Comparison of ENCODE assay signal across 27 mouse cellular contexts in the genomic region with DNA sequence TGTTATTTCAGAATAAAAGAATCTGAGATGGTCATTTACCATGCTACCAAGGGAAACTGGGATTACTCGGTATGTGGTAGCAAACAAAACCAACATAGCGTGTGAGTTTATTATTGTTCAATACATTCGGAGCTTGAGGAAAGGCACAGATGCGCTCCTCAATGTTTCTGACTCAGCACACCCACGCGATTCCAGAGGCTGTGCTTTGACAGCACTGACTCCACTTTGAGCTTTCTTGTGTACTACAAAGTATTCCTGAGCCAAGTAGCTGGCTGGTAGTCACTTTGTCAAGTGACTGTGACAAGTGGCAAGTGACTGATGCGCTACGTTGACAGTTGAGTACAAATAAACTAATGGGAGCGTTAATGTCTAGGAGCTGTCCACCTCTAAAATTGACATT.
DNase-seq lines count a peak whose midpoint lies in the region; ATAC-seq lines count a peak whose summit lies in the region.
"Had no signal": no experiment of that assay in that cellular context is flagged by ENCODE, and none has a peak within 500 bp of the region (broad histone marks: within the 10 kb centered on the region; RNA-seq: fewer than 3 reads in every experiment).

No protein-coding gene starts in this region.

- ATAC-seq in frontal cortex, adult (ENCODE audit: low TSS enrichment), result peak; percentile 98
- no peak for ATAC-seq in midbrain, embryonic 14.5 days (ENCODE audit: low FRiP score, low TSS enrichment)
- ATAC-seq: CD4-positive, CD25-positive, alpha-beta regulatory T cell, adult 4 months; forebrain, postnatal 0 days; intestine, embryonic 15.5 days; liver, postnatal 0 days; midbrain, embryonic 16.5 days; Patski had no signal

- H3K9ac ChIP-seq in midbrain, embryonic 14.5 days (replicated peaks; ENCODE audit: low read length), result no peak overlapping the region
- H3K9ac ChIP-seq: forebrain, postnatal 0 days; hindbrain, embryonic 15.5 days; intestine, embryonic 15.5 days; liver, postnatal 0 days had no signal

- H3K4me3 ChIP-seq in midbrain, embryonic 14.5 days (replicated peaks; ENCODE audit: low read depth, low read length), result no peak overlapping the region
- H3K4me3 ChIP-seq: forebrain, embryonic 10.5 days; hindbrain, embryonic 15.5 days; intestine, embryonic 15.5 days; limb, embryonic 10.5 days; megakaryocyte, embryonic 14.5 days had no signal

- WGBS in midbrain, embryonic 14.5 days, result 84% methylated on average over 9 of the region's 9 CpGs

- no peaks in the 10 kb centered on the region for H3K9me3 ChIP-seq in midbrain, embryonic 14.5 days (ENCODE audit: control insufficient read depth, low read length)
- H3K9me3 ChIP-seq: hindbrain, embryonic 15.5 days; intestine, embryonic 15.5 days; limb, embryonic 10.5 days had no signal

- intact Hi-C loops in gastrocnemius, postnatal 36 days (cut with DNase I), result no loop called here

- no peak overlapping the region for H3K27ac ChIP-seq in midbrain, embryonic 14.5 days (replicated peaks; ENCODE audit: low read depth, low read length)
- H3K27ac ChIP-seq: forebrain, embryonic 10.5 days; hindbrain, embryonic 15.5 days; intestine, embryonic 15.5 days; limb, embryonic 10.5 days had no signal

- no peak for DNase-seq in frontal cortex, postnatal 10 days (ENCODE audit: low spot score in 2 of 2)
- peak; percentile 84 for DNase-seq in right cerebral cortex, adult 18-20 months
- DNase-seq in right cerebral cortex, postnatal 4 days, result no peak
- DNase-seq in right cerebral cortex, postnatal 10 days (ENCODE audit: low spot score in 2 of 2), result peak; percentile 57 to 74
- DNase-seq in gastrocnemius, postnatal 36 days, result no peak
- no peak for DNase-seq in midbrain, embryonic 14.5 days
- DNase-seq in retina, embryonic 14.5 days (ENCODE audit: low spot score), result no peak
- DNase-seq: adrenal gland, postnatal 14 days; cerebellum, adult 11-12 months; cerebellum, postnatal 36 days; forebrain, postnatal 0 days; gastrocnemius, postnatal 10 days; heart, adult 18-20 months; heart, postnatal 36 days; kidney, adult 9 months; kidney, postnatal 25 days; liver, postnatal 0 days; lung, postnatal 14 days had no signal

- H3K4me2 ChIP-seq in midbrain, embryonic 14.5 days (ENCODE audit: low read length), result no peak overlapping the region
- H3K4me2 ChIP-seq: hindbrain, embryonic 15.5 days; intestine, embryonic 15.5 days had no signal

- no peaks in the 10 kb centered on the region for H3K27me3 ChIP-seq in midbrain, embryonic 14.5 days (ENCODE audit: control insufficient read depth, insufficient read depth, low read length)
- H3K27me3 ChIP-seq: hindbrain, embryonic 15.5 days; intestine, embryonic 15.5 days; Patski had no signal

- H3K4me1 ChIP-seq in midbrain, embryonic 14.5 days (ENCODE audit: control insufficient read depth, insufficient read depth, low read length), result no peaks in the 10 kb centered on the region
- H3K4me1 ChIP-seq: hindbrain, embryonic 15.5 days; intestine, embryonic 15.5 days; megakaryocyte, embryonic 14.5 days had no signal

- no peaks in the 10 kb centered on the region for H3K36me3 ChIP-seq in midbrain, embryonic 14.5 days (ENCODE audit: control insufficient read depth, insufficient read depth, low read length)
- H3K36me3 ChIP-seq: forebrain, embryonic 10.5 days; hindbrain, embryonic 15.5 days; intestine, embryonic 15.5 days; limb, embryonic 10.5 days had no signal

Comparison
In these comparisons a context has a peak if more than half of its experiments do, and no peak if none do; other contexts are left out.
1. DNase-seq: peak in right cerebral cortex, adult 18-20 months (single experiment) and right cerebral cortex, postnatal 10 days (2 of 2); none in frontal cortex, postnatal 10 days (0 of 2), right cerebral cortex, postnatal 4 days (single experiment), gastrocnemius, postnatal 36 days (0 of 2), midbrain, embryonic 14.5 days (single experiment) and retina, embryonic 14.5 days (single experiment).